Mouse (Mus musculus) cortical plate, adult 2 months (tissue): ENCODE measurements around the gene Cd300lg. TPM values are rescaled to one million over a fixed set of nuclear protein-coding genes. Genes with fewer than 3 reads are reported as not detected.
A peak's percentile ranks its signal among the peaks of the same experiment; 100 is the strongest.

Source experiments
- H3K27ac ChIP-seq: fragments of 200-500 bp; 2 replicates; pipeline ENCODE4 v1.5.1; 2012; ENCODE audit warnings: low read length, control low read depth, inconsistent platforms; ENCODE audit not compliant: insufficient read depth
- H3K4me1 ChIP-seq: fragments of 200-500 bp; 2 replicates; pipeline ENCODE4 v1.6.1; 2011; ENCODE audit warnings: low read length; ENCODE audit not compliant: control insufficient read depth, insufficient read depth
- H3K4me3 ChIP-seq: fragments of 200-500 bp; 2 replicates; pipeline ENCODE4 v1.5.1; 2011; ENCODE audit warnings: mild to moderate bottlenecking, low read length, control low read depth; ENCODE audit not compliant: insufficient read depth
- CTCF ChIP-seq: fragments of 200-500 bp; IDR thresholded peaks from 2 replicates; pipeline ENCODE4 v1.5.1; 2011; ENCODE audit warnings: mild to moderate bottlenecking, control low read depth, low read length; ENCODE audit not compliant: insufficient read depth; ENCODE audit errors: extremely low read depth
- POLR2A ChIP-seq: fragments of 200-500 bp; IDR thresholded peaks from 2 replicates; pipeline ENCODE4 v1.6.1; 2011; ENCODE audit warnings: mild to moderate bottlenecking, low read length, control low read depth; ENCODE audit not compliant: insufficient read depth; ENCODE audit errors: extremely low read depth
- polyA plus RNA-seq: library from polyadenylated mRNA; depleted of rRNA; stranded (reverse); fragments of >200 nt; gene quantifications from 2 replicates; pipeline ENCODE4 v1.2.3, GENCODE M21; 2012; rRNA removed

Cd300lg gene
- polyA plus RNA-seq, 1 experiment, result 0.15 TPM

DNA sequence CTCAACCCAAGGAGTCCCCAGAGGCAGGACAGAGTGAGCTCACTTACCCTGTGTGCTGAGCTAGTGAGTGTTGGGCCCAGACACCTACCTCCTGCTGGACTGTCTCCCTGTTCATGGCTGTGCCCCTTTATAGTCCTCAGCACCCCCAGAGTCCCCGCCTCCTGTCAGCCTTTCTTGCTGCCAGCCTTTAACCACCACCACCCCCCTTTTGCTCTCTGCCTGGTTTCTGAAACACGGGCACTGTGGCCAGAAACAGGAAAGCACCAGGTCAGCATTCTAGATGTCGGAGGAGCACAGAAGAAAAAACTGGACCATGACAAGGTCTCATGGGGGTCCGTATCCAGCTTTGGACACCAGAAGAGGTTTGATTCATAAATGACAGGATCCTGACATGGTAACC is 59.9 kb downstream of the Cd300lg start, which contains the start of gene Ppy:
TSS of gene Ppy (minus strand) at position 101 of the 400 bp plus-strand sequence.
- no peak for TF ChIP-seq POLR2A
- no peak for TF ChIP-seq CTCF
- Histone ChIP-seq H3K4me3 (no peak within 1 kb of the TSS), H3K27ac (no peak within 1 kb of the TSS), H3K4me1 (no peaks in the 10 kb centered on the region)

DNA sequence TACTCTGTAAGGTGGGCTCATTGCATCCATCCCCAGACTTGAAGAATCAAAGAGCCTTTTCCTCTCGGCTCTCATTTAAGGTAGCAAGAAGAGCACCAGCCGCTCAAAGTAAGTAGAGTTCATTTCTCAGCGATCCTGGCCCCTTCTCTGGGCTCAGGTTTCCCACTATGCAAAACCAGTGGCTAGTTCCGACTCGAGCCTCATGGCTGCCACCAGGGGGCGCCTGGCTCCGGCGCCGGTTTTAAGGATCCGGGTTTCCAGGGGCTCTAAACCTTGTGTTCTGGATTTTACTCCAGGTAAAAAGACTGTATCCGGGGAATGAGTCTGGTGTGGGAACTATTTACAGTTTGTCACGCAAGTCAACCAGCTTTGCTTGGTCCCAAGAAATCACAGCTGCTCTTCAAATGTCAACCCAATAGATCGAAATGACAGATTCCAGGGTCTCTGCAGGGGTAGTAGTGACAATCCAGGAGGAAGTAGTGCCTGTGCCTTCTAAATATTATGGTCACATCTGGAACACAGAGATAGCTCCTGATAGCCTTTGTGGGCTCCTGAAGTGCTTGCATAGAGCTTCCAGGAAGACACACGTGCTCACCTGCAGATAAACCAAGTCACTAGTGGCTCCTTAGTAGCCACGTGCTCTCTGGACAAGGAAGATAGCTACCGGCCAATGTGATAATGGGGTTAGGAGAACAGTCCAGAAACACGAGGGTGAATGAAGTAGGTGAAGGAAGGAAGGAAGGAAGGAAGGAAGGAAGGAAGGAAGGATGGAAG is 61.4 kb downstream of the Cd300lg start:
- TF ChIP-seq CTCF (peak; percentile 48), POLR2A (no peak)
- H3K27ac ChIP-seq, result no peak overlapping the region
- no peaks in the 10 kb centered on the region for H3K4me1 ChIP-seq
- H3K4me3 ChIP-seq, result no peak overlapping the region

Other genes with a start within 250 kb of the Cd300lg start
- 0.29 and 0.51 TPM in 2 replicates for gene Meox1, start 147.1 kb upstream of the Cd300lg start, polyA plus RNA-seq
- 0.09 and 0.10 TPM in 2 replicates for gene Sost, start 74.5 kb upstream of the Cd300lg start, polyA plus RNA-seq
- not detected in 2 replicates for gene Cfap97d1, start 57.2 kb upstream of the Cd300lg start, polyA plus RNA-seq
- 162 and 171 TPM in 2 replicates for gene Dusp3, start 54.5 kb upstream of the Cd300lg start, polyA plus RNA-seq
- gene Mpp3, start 13.0 kb upstream of the Cd300lg start, polyA plus RNA-seq, result 57.9 and 60.4 TPM in 2 replicates
- 128 and 133 TPM in 2 replicates for gene Mpp2, start 47.0 kb downstream of the Cd300lg start, polyA plus RNA-seq
- not detected in 2 replicates for gene Ppy, start 59.8 kb downstream of the Cd300lg start, polyA plus RNA-seq
- not detected in 2 replicates for gene Pyy, start 66.3 kb downstream of the Cd300lg start, polyA plus RNA-seq
- 0.04 and 0.08 TPM in 2 replicates for gene Nags, start 104.0 kb downstream of the Cd300lg start, polyA plus RNA-seq
- 28.4 and 31.4 TPM in 2 replicates for gene Tmem101, start 114.9 kb downstream of the Cd300lg start, polyA plus RNA-seq
- gene Lsm12, start 143.8 kb downstream of the Cd300lg start, polyA plus RNA-seq, result 33.2 and 34.4 TPM in 2 replicates
- gene G6pc3, start 148.1 kb downstream of the Cd300lg start, polyA plus RNA-seq, result 97.1 TPM in 2 replicates
- 191 and 237 TPM in 2 replicates for gene Hdac5, start 188.7 kb downstream of the Cd300lg start, polyA plus RNA-seq
- 1.3 and 1.4 TPM in 2 replicates for gene BC030867, start 207.4 kb downstream of the Cd300lg start, polyA plus RNA-seq
- 1.9 and 2.2 TPM in 2 replicates for gene Asb16, start 227.2 kb downstream of the Cd300lg start, polyA plus RNA-seq
- 95.3 and 97.0 TPM in 2 replicates for gene Tmub2, start 243.4 kb downstream of the Cd300lg start, polyA plus RNA-seq